Mouse (Mus musculus): ENCODE measurements around the gene Acaca. TPM values are rescaled to one million over a fixed set of nuclear protein-coding genes. Genes with fewer than 3 reads are reported as not detected.

The Acaca gene
- polyA plus RNA-seq, 1 experiment from 2014 or later: 4.8 TPM

- 49% methylated on average over 6 of the region's 6 CpGs for WGBS (ENCODE audit: insufficient replicate concordance)
- H3K27ac ChIP-seq: no peak overlapping the region
Observed at GRCm38 (mm10) chr11:84344522-84345236, 215.2 kb downstream of the Acaca start.

DNA sequence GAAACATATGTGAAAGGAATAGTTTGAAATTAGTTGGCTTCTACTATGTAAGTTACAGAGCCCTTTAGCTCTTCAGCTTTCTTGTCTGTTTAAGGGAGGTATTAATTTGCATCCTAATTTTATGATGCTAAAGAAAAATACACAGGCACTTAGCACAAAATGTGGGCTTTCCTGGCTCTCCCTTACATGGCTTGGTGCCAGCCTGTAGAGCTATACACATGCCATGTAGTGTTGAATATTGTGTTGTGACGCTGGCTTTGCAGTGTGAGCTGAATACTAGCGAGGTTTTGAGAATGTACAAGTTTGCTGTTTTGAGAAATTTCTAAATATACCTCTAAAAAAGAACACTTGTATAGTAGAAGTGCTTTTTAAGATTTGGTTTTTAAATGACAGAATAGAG lies 218.3 kb downstream of the Acaca start:
- Histone ChIP-seq H3K27me3 (no peaks in the 10 kb centered on the region), H3K36me3 (0 out of 2 replicates have a peak, but pooled peaks cover 7% of the 10 kb centered on the region), H3K9me3 (replicated peaks) (no peaks in the 10 kb centered on the region), H3K9ac (no peak overlapping the region), H3K27ac (no peak overlapping the region), H3K4me3 (replicated peaks) (no peak overlapping the region), H3K4me1 (replicated peaks) (peaks cover 30% of the 10 kb centered on the region), H3K4me2 (no peak overlapping the region)
- no peak for ATAC-seq (ENCODE audit: low read depth)
- no peak for DNase-seq
- WGBS (ENCODE audit: insufficient replicate concordance): 83% methylated on average over 2 of the region's 2 CpGs

More at GRCm38 (mm10) chr11:84344522-84345236, 215.2 kb downstream of the Acaca start:
- Histone ChIP-seq H3K4me1 (replicated peaks) (peaks cover 19% of the 10 kb centered on the region), H3K9me3 (replicated peaks) (no peaks in the 10 kb centered on the region), H3K4me3 (replicated peaks) (no peak overlapping the region), H3K9ac (no peak overlapping the region), H3K36me3 (0 out of 2 replicates have a peak, but pooled peaks cover 7% of the 10 kb centered on the region), H3K4me2 (no peak overlapping the region), H3K27me3 (no peaks in the 10 kb centered on the region)
- ATAC-seq (ENCODE audit: low read depth) (no peak), DNase-seq (no peak)

- peaks cover 30% of the 10 kb centered on the region for H3K4me1 ChIP-seq (replicated peaks)
- no peaks in the 10 kb centered on the region for H3K9me3 ChIP-seq (replicated peaks)
- H3K36me3 ChIP-seq: 0 out of 2 replicates have a peak, but pooled peaks cover 7% of the 10 kb centered on the region
- ATAC-seq (ENCODE audit: low read depth) (no peak), DNase-seq (no peak)
- H3K4me3 ChIP-seq (replicated peaks): no peak overlapping the region
- WGBS (ENCODE audit: insufficient replicate concordance): 67% methylated on average over 16 of the region's 16 CpGs
- no peak overlapping the region for H3K4me2 ChIP-seq
- no peaks in the 10 kb centered on the region for H3K27me3 ChIP-seq
- H3K9ac ChIP-seq: no peak overlapping the region
- no peak overlapping the region for H3K27ac ChIP-seq
Observed at GRCm38 (mm10) chr11:84348843-84349825, 219.7 kb downstream of the Acaca start.

GRCm38 (mm10) chr11:84351150-84351549 lies 221.7 kb downstream of the Acaca start:
- peaks cover 25% of the 10 kb centered on the region for H3K4me1 ChIP-seq (replicated peaks)
- H3K4me2 ChIP-seq: no peak overlapping the region
- DNase-seq (peak; percentile 28), ATAC-seq (ENCODE audit: low read depth) (peak; percentile 93)
- no peak overlapping the region for H3K9ac ChIP-seq
- 3% methylated on average over 1 of the region's 1 CpGs for whole genome bisulfite sequencing (ENCODE audit: insufficient replicate concordance)
- H3K4me3 ChIP-seq (replicated peaks): no peak overlapping the region
- H3K36me3 ChIP-seq: 0 out of 2 replicates have a peak, but pooled peaks cover 4% of the 10 kb centered on the region
- H3K27me3 ChIP-seq: no peaks in the 10 kb centered on the region
- no peak overlapping the region for H3K27ac ChIP-seq
- no peaks in the 10 kb centered on the region for H3K9me3 ChIP-seq (replicated peaks)

DNA sequence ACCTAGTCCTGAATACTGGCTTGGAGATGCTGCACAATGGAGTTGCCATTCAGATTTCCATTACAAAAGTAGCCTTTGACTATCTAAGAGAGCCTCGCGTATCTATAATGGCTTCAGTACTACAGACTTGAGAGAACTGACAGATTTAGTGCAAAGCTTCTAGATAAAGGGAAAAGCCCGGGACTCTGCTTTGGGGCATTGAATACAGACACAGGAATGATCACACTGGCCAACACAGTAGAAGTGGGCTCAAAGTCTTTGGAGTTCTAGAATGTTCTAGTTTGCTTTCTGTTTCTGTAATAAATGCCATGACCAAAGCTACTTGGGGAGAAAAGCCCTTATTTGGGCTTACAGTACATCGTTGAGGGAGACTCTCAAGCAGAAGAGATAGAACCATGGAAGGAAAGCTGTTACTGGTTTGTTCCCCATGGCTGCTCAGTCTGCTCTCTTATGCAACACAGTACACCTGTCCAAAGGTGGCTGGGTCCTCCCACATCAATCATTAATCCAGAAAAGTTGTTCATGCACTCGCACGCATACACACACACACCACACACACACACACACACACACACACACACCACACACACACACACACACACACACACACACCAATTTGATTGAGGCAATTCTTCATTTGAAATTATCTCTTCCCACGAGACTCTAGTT lies 223.7 kb downstream of the Acaca start:
- peaks cover 25% of the 10 kb centered on the region for H3K4me1 ChIP-seq (replicated peaks)
- 0 out of 2 replicates have a peak, but pooled peaks cover 4% of the 10 kb centered on the region for H3K36me3 ChIP-seq
- H3K27ac ChIP-seq: no peak overlapping the region
- WGBS (ENCODE audit: insufficient replicate concordance): 76% methylated on average over 7 of the region's 7 CpGs
- H3K27me3 ChIP-seq: no peaks in the 10 kb centered on the region
- H3K9me3 ChIP-seq (replicated peaks): no peaks in the 10 kb centered on the region
- no peak overlapping the region for H3K9ac ChIP-seq
- ATAC-seq (ENCODE audit: low read depth) (no peak), DNase-seq (no peak)
- no peak overlapping the region for H3K4me3 ChIP-seq (replicated peaks)
- no peak overlapping the region for H3K4me2 ChIP-seq

DNA sequence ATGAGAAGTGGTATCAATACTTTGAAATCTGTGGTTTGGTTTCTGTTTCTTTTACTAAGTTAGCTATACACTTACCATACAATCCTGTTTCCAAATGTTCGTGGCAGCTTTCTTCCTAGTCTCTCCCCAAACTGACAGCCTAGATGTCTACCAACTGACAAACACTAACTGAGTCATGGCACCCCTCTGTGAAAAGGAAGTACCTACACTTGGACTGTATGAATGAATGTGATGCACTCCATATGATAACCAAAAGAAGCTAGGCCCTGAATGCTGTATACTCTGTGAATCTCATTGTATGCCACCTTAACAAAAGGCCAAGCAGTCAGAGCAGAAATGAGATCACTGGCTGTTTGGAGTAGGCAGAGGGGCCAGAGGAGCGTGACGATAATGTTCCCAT lies 227.8 kb downstream of the Acaca start:
- Histone ChIP-seq H3K9ac (no peak overlapping the region), H3K9me3 (replicated peaks) (no peaks in the 10 kb centered on the region), H3K36me3 (no peaks in the 10 kb centered on the region), H3K4me3 (replicated peaks) (no peak overlapping the region), H3K4me1 (replicated peaks) (no peaks in the 10 kb centered on the region), H3K27ac (no peak overlapping the region), H3K4me2 (no peak overlapping the region), H3K27me3 (no peaks in the 10 kb centered on the region)
- DNase-seq (no peak), ATAC-seq (ENCODE audit: low read depth) (no peak)
- 75% methylated on average over 3 of the region's 3 CpGs for WGBS (ENCODE audit: insufficient replicate concordance)

DNA sequence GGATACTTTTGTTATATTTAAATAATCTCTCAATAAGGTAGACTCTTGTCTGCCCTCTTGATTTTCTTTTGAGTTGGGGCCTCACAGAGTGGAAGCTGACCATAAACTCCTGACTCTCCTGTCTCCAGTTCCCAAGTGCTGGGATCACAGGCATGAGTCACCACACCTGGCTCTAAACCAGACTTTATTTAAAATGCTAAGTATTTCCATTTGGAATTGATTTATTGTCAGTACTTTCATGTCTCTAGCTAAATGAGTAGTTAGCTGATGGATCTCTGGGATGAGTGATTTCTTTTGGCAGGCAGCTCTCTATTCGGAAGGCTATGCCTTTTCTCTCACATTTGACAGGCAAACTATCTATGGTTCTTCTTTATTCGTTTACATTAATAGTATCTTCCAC lies 228.3 kb downstream of the Acaca start:
- DNase-seq: no peak
- Histone ChIP-seq H3K27ac (no peak overlapping the region), H3K9ac (no peak overlapping the region), H3K4me3 (replicated peaks) (no peak overlapping the region), H3K4me2 (no peak overlapping the region), H3K36me3 (no peaks in the 10 kb centered on the region), H3K27me3 (no peaks in the 10 kb centered on the region), H3K9me3 (replicated peaks) (no peaks in the 10 kb centered on the region), H3K4me1 (replicated peaks) (no peaks in the 10 kb centered on the region)
- ATAC-seq (ENCODE audit: low read depth): no peak
- WGBS (ENCODE audit: insufficient replicate concordance): 70% methylated on average over 2 of the region's 2 CpGs

- H3K9ac ChIP-seq: no peak overlapping the region
- no peak overlapping the region for H3K4me3 ChIP-seq (replicated peaks)
- H3K4me1 ChIP-seq (replicated peaks): no peaks in the 10 kb centered on the region
- 90% methylated on average over 5 of the region's 5 CpGs for WGBS (ENCODE audit: insufficient replicate concordance)
- no peak overlapping the region for H3K27ac ChIP-seq
- no peak for DNase-seq
- no peaks in the 10 kb centered on the region for H3K9me3 ChIP-seq (replicated peaks)
- no peak overlapping the region for H3K4me2 ChIP-seq
- H3K27me3 ChIP-seq: no peaks in the 10 kb centered on the region
- peaks cover 9% of the 10 kb centered on the region; the same call in 1 of the 2 replicates for H3K36me3 ChIP-seq
- ATAC-seq (ENCODE audit: low read depth): no peak
Observed at GRCm38 (mm10) chr11:84361551-84361950, 232.1 kb downstream of the Acaca start.

DNA sequence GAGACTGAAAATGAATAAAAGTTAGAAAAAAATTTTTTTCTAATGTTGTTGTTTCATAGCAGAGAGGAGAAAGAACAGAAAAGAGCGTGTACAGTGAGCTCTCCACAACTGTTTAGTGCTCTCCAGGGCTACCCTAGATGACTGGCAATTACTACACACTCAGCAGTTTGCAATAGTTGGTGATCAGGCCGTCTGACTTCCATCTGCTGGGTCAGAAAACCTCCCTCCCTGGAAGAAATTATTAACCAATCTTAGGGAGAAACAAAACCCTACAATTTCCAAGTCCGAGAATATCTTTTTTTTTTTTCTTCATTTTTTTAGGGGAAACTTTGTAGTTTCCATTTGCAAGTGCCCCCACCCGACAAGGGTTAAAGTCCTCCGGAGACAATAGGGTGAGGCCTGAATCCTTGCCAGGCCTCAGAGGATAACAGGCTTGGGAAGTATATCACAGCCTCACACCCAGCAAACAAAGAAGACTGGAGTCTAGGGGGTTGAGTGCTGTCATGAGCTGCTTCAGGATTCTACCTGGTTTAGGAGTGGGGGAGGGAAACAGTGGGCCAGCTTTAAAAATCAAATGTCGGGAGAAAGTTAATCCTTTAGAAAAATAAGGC lies 233.3 kb downstream of the Acaca start:
- 74% methylated on average over 6 of the region's 6 CpGs for WGBS (ENCODE audit: insufficient replicate concordance)
- no peak overlapping the region for H3K9ac ChIP-seq
- no peak for DNase-seq
- peaks cover 11% of the 10 kb centered on the region; the same call in 1 of the 2 replicates for H3K36me3 ChIP-seq
- no peak for ATAC-seq (ENCODE audit: low read depth)
- no peak overlapping the region for H3K4me3 ChIP-seq (replicated peaks)
- H3K27ac ChIP-seq: no peak overlapping the region
- H3K4me1 ChIP-seq (replicated peaks): no peaks in the 10 kb centered on the region
- H3K27me3 ChIP-seq: no peaks in the 10 kb centered on the region
- H3K9me3 ChIP-seq (replicated peaks): no peaks in the 10 kb centered on the region
- no peak overlapping the region for H3K4me2 ChIP-seq

DNA sequence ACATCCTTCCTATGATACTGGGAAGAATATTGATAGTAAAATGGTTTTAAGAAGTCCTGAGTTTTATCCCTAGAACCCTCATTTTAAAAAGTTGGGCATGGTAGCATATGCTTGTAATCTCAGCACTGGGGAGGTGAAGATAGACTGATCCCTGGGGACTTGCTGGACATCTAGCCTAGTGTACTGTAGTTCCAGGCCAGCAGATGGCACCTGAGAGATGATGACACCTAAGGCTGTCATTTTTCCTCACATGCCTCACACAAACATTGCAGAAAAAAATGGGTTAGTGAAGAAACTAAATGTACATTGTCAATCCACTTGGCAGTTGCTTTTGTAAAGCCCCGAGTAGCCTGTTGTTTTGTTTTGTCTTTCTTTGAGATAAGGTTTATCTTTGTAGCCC lies 235.8 kb downstream of the Acaca start:
- Histone ChIP-seq H3K4me1 (replicated peaks) (no peaks in the 10 kb centered on the region), H3K27me3 (no peaks in the 10 kb centered on the region), H3K36me3 (peaks cover 14% of the 10 kb centered on the region; the same call in 1 of the 2 replicates), H3K9me3 (replicated peaks) (no peaks in the 10 kb centered on the region), H3K4me3 (replicated peaks) (no peak overlapping the region), H3K9ac (no peak overlapping the region), H3K4me2 (no peak overlapping the region), H3K27ac (no peak overlapping the region)
- no peak for ATAC-seq (ENCODE audit: low read depth)
- no peak for DNase-seq
- WGBS (ENCODE audit: insufficient replicate concordance): 24% methylated on average over 1 of the region's 1 CpGs

All from liver, embryonic 13.5 days (tissue).